Mouse (Mus musculus) lung, embryonic 16.5 days (tissue): ENCODE data around the gene Cep164. TPM values are rescaled to one million over a fixed set of nuclear protein-coding genes. Genes with fewer than 3 reads are reported as not detected.

ENCODE experiments used
- polyA plus RNA-seq: library from polyadenylated mRNA; unstranded; fragments of >200 nt; fragmentation: Nextera tagmentation; extraction: Ambion mirVana; gene quantifications from 2 replicates; pipeline ENCODE4 v1.2.1, GENCODE M21; 2015

Cep164 gene
- polyA plus RNA-seq, 1 experiment from 2014 or later: 26.2 TPM

Other genes starting within 250 kb of the Cep164 start
- 23.7 and 23.8 TPM in 2 replicates for gene Bace1, start 9.9 kb upstream of the Cep164 start, polyA plus RNA-seq
- gene Pcsk7, start 77.8 kb upstream of the Cep164 start, polyA plus RNA-seq: 23.0 and 26.6 TPM in 2 replicates
- gene Rnf214, start 78.2 kb upstream of the Cep164 start, polyA plus RNA-seq: 50.4 and 51.3 TPM in 2 replicates
- 138 and 141 TPM in 2 replicates for gene Tagln, start 107.4 kb upstream of the Cep164 start, polyA plus RNA-seq
- 33.6 and 35.9 TPM in 2 replicates for gene Sidt2, start 126.6 kb upstream of the Cep164 start, polyA plus RNA-seq
- 149 and 157 TPM in 2 replicates for gene Pafah1b2, start 184.0 kb upstream of the Cep164 start, polyA plus RNA-seq
- 5.2 and 5.8 TPM in 2 replicates for gene Sik3, start 184.1 kb upstream of the Cep164 start, polyA plus RNA-seq